Mouse (Mus musculus) urinary bladder, adult 2 months (tissue): ENCODE data around the gene Pced1a. TPM values are rescaled to one million over a fixed set of nuclear protein-coding genes. Genes with fewer than 3 reads are reported as not detected.
"Not testable (repeated sequence)": the region's sequence is repeated elsewhere in the genome, so short reads cannot be mapped to it uniquely, and the experiment has no call there.

Experiments used
- DNase-seq: peaks from one replicate; pipeline ENCODE4 v3.0.0; 2022; ENCODE audit warnings: low spot score
- polyA plus RNA-seq: library from polyadenylated mRNA; depleted of rRNA; stranded (reverse); fragments of >200 nt; gene quantifications from 2 replicates; pipeline ENCODE4 v1.2.3, GENCODE M21; 2012; rRNA removed

Pced1a gene
- polyA plus RNA-seq, 1 experiment: 24.2 TPM

GRCm38 (mm10) chr2:130390993-130391625, 33.4 kb downstream of the Pced1a start:
- no peak for DNase-seq

GRCm38 (mm10) chr2:130388796-130389195, 35.7 kb downstream of the Pced1a start:
- DNase-seq: no peak

GRCm38 (mm10) chr2:130386212-130386611, 38.3 kb downstream of the Pced1a start:
- no peak for DNase-seq

- DNase-seq: no peak
Measured at GRCm38 (mm10) chr2:130383895-130384294, 40.6 kb downstream of the Pced1a start.

GRCm38 (mm10) chr2:130383205-130383604, 41.3 kb downstream of the Pced1a start:
- no peak for DNase-seq

GRCm38 (mm10) chr2:130374951-130375350, 49.5 kb downstream of the Pced1a start:
- DNase-seq: no peak

- not testable (repeated sequence) for DNase-seq
Measured at GRCm38 (mm10) chr2:130373026-130373425, 51.5 kb downstream of the Pced1a start.

- no peak for DNase-seq
Measured at GRCm38 (mm10) chr2:130367386-130367785, 57.1 kb downstream of the Pced1a start.

Other genes with a start within 250 kb of the Pced1a start
- 193 and 258 TPM in 2 replicates for gene Snrpb, start 245.3 kb downstream of the Pced1a start, polyA plus RNA-seq
- gene Tmc2, start 229.5 kb downstream of the Pced1a start, polyA plus RNA-seq: not detected in 2 replicates
- 74.7 and 107 TPM in 2 replicates for gene Nop56, start 150.3 kb downstream of the Pced1a start, polyA plus RNA-seq
- gene Idh3b, start 140.2 kb downstream of the Pced1a start, polyA plus RNA-seq: 199 and 254 TPM in 2 replicates
- gene Ebf4, start 129.5 kb downstream of the Pced1a start, polyA plus RNA-seq: 5.2 and 5.5 TPM in 2 replicates
- 99.0 and 108 TPM in 2 replicates for gene Cpxm1, start 27.1 kb downstream of the Pced1a start, polyA plus RNA-seq
- not detected in 2 replicates for gene Gm28372, start 19.5 kb downstream of the Pced1a start, polyA plus RNA-seq
- gene 1700020A23Rik, start 19.4 kb downstream of the Pced1a start, polyA plus RNA-seq: not detected in 2 replicates
- not detected in 2 replicates for gene Tmem239, start 18.2 kb downstream of the Pced1a start, polyA plus RNA-seq
- gene Vps16, start 362 bp downstream of the Pced1a start, polyA plus RNA-seq: 77.3 and 89.2 TPM in 2 replicates
- gene Ptpra, start 25.6 kb upstream of the Pced1a start, polyA plus RNA-seq: 88.9 and 90.1 TPM in 2 replicates
- gene Mrps26, start 139.0 kb upstream of the Pced1a start, polyA plus RNA-seq: 49.7 and 56.9 TPM in 2 replicates
- gene Oxt, start 151.5 kb upstream of the Pced1a start, polyA plus RNA-seq: not detected in 2 replicates
- not detected in 2 replicates for gene Avp, start 157.9 kb upstream of the Pced1a start, polyA plus RNA-seq
- gene Fastkd5, start 205.3 kb upstream of the Pced1a start, polyA plus RNA-seq: 4.4 and 4.9 TPM in 2 replicates
- gene Ubox5, start 205.3 kb upstream of the Pced1a start, polyA plus RNA-seq: 5.8 and 6.9 TPM in 2 replicates
- gene Lzts3, start 218.1 kb upstream of the Pced1a start, polyA plus RNA-seq: 5.9 and 6.2 TPM in 2 replicates
- gene Ddrgk1, start 240.0 kb upstream of the Pced1a start, polyA plus RNA-seq: 115 and 119 TPM in 2 replicates
- gene Itpa, start 242.9 kb upstream of the Pced1a start, polyA plus RNA-seq: 32.4 and 46.0 TPM in 2 replicates